Mouse (Mus musculus): Measurements from ENCODE around the gene Auts2.

The Auts2 gene

GRCm38 (mm10) chr5:132162206-132162533, 381.0 kb downstream of the Auts2 start:
- no peak for DNase-seq

DNA sequence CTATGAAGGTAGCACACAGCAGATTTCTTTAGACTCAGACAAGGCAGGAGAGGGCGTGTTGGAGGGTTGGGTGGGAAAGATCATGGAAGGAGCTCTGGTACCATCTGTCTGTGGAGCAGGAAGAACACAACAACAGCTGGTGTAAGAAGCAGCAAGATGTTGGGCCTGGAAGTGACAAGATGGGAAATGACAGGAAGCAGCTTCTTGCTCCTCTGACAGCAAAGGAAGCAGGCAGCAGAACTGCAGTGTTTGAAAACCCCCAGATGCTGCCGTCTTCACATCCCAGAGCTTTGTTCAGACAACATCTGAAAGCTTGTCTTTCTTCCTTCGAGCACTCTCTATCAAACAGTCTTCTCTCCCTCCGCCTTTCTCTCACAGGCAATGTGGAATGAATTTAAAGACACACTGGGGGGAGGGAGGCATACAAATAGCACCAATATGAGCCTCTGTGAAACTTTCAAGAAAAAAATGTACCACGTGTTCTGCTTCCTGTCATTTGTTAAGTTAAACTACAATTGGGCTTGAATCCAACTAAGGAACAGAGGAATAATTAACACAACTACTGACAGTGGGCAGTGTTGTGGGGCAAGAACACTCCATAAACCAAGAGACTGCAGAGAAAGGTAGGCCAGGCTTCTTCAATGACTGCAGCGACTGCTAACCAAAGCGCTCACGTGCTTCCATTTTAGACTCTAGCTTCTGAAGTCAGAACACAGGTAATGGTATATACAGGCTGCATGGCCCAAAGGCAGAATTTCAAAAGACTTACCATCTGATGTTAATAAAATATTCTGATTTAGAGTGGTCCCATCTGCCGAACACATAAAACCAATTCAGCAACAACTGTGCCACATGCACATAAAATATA, 381.6 kb downstream of the Auts2 start:
- peak; percentile 44 for DNase-seq

DNA sequence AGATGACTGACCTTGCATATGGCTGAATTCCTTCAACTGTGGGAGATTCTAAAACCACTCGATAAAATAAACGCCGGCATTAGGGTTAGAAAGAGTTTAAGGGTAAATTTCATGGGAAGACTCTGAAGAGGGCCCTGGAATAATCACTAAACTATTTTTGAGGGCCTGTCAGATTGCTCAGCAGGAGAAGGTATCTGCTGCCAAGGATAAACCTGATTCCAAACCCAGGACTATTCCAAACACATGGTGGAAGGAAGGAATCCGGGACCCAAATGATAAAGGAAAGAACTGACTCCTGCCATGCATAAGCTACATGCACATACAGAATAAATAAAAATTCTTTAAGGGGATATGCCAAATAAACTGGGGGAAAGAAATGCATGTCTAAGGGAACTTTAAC, 399.0 kb downstream of the Auts2 start:
- no peak for DNase-seq

- no peak for DNase-seq
Measured at GRCm38 (mm10) chr5:132140816-132141215, 402.3 kb downstream of the Auts2 start.

DNA sequence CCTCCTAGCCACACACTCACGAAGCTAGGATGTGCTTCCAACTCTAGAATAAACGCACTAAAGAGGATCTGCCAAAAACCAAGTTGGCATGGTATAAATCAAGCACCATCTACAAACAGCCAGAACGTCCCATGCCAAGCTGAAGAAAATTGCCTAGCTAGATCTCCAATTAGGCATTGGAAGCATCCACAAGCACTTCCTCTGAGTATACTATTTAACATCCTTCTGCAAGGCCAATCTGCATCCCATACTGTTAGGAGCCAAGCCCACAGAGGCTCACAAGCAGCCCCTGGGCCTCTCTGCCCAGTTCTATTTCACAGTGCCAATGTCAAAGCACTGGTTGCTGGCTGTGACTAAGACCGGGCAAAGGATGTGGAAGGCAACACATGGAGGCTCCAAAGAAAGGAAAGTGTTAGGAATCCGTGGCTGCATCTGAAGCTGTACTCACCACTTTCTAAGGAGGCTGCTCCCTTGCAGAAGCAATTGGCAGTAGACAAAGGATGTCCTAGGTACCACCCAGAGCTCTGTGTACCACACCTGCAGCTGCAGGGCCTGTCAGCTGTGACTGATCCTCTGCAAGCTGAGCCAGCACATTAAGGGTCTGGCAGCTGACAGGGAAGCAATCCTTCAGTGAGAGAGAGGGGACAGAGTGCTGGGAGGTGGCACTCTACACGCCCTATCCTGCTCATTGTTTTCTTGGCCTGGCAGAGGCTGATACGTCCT, 407.0 kb downstream of the Auts2 start:
- DNase-seq, result peak; percentile 27

- DNase-seq, result peak; percentile 26
Measured at GRCm38 (mm10) chr5:132131948-132132347, 411.2 kb downstream of the Auts2 start.

GRCm38 (mm10) chr5:132130577-132130976, 412.6 kb downstream of the Auts2 start:
- no peak for DNase-seq

GRCm38 (mm10) chr5:132126626-132127025, 416.5 kb downstream of the Auts2 start:
- no peak for DNase-seq

DNA sequence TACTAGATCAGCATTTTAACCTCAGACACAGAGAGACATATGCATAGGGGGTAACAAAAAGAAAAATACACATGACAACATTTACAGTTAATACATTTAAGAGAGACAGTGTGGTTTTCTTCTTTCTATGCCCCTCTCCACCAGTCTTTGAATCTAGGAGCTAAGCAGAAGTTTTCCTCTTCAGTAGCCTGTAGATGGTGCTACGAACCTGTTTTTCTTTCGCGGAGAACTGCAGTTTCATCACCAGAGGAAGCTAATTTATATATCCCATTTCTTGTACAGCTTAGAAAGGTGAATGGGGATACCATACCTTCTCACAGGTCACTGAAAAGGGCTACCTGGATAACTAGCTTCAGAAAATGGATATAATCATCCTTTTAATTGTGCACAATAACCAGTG, 427.5 kb downstream of the Auts2 start:
- DNase-seq, result peak; percentile 18

GRCm38 (mm10) chr5:132114561-132115301, 428.4 kb downstream of the Auts2 start:
- no peak for DNase-seq

DNA sequence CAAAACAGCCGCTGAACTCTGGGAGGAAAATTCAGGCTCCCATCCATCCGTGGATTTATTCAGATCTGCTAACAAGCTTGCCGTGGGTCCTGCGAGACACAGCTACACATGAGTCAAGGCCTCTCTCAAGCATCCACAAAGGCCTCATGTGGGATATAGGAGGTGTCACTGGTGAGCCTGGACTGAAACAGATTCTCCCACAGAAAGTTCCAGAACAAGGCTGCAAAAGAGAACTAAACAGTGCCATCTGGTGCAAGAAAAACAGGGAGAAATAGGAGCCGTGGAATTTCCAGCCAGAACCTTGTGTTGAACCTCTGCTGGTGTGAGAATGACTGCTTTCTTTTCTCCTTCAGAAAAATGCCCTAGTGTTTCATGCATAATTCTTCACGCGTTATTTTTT, 429.7 kb downstream of the Auts2 start:
- peak; percentile 26 for DNase-seq

DNA sequence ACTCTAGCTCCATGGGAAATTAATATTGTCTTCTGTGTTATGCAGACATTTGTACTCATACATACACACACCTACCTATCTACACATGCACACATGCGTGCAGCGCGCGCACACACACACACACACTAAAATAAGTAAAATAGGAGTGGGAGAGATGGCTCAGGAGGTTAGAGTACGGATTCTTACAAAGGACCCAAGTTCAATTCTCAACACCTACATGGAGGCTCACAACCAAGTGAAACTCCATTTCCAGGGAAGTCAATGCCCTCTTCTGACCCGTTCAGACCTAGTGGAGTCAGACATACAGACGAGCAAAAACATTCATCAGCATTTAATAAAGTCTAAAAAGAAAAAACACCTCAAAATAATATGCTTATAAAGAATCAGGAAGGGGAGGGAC, 430.5 kb downstream of the Auts2 start:
- DNase-seq, result no peak

GRCm38 (mm10) chr5:132102426-132102825, 440.7 kb downstream of the Auts2 start:
- no peak for DNase-seq

GRCm38 (mm10) chr5:132098461-132098860, 444.7 kb downstream of the Auts2 start:
- no peak for DNase-seq

GRCm38 (mm10) chr5:132092721-132093120, 450.4 kb downstream of the Auts2 start:
- DNase-seq, result no peak

DNA sequence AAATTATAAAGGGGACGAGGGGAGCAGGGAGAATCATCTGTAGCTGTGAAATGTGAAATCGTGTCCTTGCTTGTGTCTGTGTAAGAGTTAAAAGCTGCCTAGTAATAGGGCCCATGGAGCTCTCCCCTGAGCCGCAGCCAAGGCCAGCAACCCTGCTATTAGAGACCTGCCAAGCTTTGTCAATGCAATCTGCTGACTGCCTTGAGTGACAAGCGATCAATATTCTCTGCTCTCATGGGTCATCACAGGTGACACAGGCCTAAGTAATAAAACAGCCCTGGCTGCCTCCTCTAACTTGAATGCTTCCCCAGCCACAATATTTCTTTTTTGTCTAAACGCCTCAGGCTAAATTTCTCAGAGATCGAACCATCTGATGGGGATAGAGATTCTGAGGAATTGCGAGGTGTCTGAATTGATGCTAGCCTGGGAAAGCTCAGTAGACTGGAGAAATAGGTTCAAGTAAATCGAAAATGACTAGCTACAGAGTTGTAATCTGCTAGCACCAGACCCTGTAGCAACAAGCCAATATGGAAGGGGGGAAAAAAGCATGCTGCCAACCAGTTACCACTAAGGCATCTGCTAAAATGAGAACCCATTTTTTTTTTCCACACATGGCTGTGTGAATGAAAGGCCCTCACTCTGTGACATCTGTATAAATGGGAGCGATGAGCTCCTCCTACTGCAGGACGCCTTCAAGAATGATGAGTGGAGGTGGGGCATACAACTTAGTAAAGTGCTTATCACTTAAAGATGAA, 453.5 kb downstream of the Auts2 start:
- no peak for DNase-seq

GRCm38 (mm10) chr5:132088585-132088984, 454.6 kb downstream of the Auts2 start:
- DNase-seq, result no peak

GRCm38 (mm10) chr5:132083753-132084326, 459.3 kb downstream of the Auts2 start:
- DNase-seq, result no peak

- no peak for DNase-seq
Measured at GRCm38 (mm10) chr5:132075942-132076341, 467.2 kb downstream of the Auts2 start.

GRCm38 (mm10) chr5:132074724-132075374, 468.3 kb downstream of the Auts2 start:
- DNase-seq, result peak; percentile 72

DNA sequence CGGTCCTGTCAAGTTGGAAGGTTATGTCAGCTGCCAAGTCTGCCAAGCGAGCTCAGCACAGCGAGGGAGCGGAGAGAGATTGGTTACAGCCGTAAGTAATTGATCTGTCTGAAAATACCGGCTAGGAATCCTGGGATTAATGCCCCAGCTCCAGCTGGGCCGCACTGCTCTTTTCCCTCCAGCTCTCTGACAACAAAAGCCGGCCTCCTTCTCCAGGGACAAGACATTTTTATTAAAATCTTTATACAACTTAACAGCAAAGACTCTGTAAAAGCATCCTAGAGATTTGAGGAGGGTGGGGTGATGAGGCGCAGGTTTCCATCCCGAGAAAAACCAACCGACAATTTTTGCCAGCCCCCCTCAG, 468.8 kb downstream of the Auts2 start:
- DNase-seq, result peak; percentile 16
